Mouse (Mus musculus): ENCODE results near the gene Cdca7l. TPM values are rescaled to one million over a fixed set of nuclear protein-coding genes. Genes with fewer than 3 reads are reported as not detected.
A peak's percentile ranks its signal among the peaks of the same experiment; 100 is the strongest.

Gene Cdca7l
- polyA plus RNA-seq, 1 experiment from 2014 or later = 21.9 TPM

DNA sequence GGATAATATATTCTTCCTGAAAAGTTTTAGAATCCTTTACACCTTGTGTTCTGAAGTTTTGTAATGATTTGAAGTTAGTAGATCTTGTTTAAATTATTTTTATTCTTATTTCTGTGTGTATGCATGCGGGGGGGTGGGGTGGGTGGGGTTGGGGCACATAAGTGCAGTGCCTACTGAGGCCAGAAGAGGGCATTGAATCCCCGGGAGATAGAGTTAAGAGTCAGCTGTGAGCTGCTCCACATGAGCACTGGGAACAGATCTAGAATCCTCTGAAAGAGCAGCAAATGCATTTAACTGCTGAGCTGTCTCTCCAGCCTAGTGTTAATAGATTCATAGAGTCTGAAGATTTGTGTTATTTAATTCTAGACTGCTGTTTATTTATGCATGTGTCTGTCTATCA is 30.6 kb downstream of the Cdca7l start:
- CTCF ChIA-PET = no interaction called here
- H3K27me3 ChIP-seq = no peaks in the 10 kb centered on the region
- DNase-seq (ENCODE audit: low read depth, low spot score) = no peak
- POLR2A ChIA-PET = no interaction called here
- TF ChIP-seq CTCF (IDR thresholded peaks at IDR 0.05) = no peak
- in situ Hi-C loops (cut with MboI; ENCODE audit: low pct_unique_long_range_greater_than_20kb) = no loop called here
- no peak for ATAC-seq

DNA sequence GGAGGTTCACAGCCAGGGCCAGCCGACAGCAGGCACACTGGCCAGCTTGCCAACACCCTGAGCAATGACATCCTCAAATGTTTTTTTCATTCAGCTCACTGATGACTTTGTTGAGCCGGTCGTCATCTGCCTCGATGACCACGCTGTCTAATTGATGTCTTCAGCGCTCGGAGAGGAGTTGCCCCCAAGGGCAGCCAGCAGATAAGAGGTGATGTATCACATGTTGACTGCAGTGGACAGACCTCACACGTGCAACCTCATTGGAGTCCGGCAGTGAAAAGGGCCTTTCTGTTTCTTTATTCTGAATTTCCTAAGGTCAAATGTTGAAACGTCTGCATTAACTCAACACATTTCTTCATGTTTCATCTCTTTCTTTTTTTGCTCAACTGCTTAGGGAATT is 31.3 kb downstream of the Cdca7l start:
- ATAC-seq = no peak
- ChIA-PET POLR2A (interaction anchor here (0.8 kb wide), 1 partner anchor 975 kb away, joined by 7 read pairs; no protein-coding TSS in a partner anchor), CTCF (no interaction called here)
- H3K27me3 ChIP-seq = no peaks in the 10 kb centered on the region
- DNase-seq (ENCODE audit: low read depth, low spot score) = no peak
- in situ Hi-C loops (cut with MboI; ENCODE audit: low pct_unique_long_range_greater_than_20kb) = no loop called here
- no peak for TF ChIP-seq CTCF (IDR thresholded peaks at IDR 0.05)

- POLR2A ChIA-PET = no interaction called here
- in situ Hi-C loops (cut with MboI; ENCODE audit: low pct_unique_long_range_greater_than_20kb) = no loop called here
- no peaks in the 10 kb centered on the region for H3K27me3 ChIP-seq
- CTCF ChIA-PET = no interaction called here
- TF ChIP-seq CTCF (IDR thresholded peaks at IDR 0.05) = no peak
- DNase-seq (ENCODE audit: low read depth, low spot score) (no peak), ATAC-seq (no peak)
Observed at GRCm38 (mm10) chr12:117837376-117837775, 33.3 kb downstream of the Cdca7l start.

GRCm38 (mm10) chr12:117840705-117841104 is 36.6 kb downstream of the Cdca7l start:
- TF ChIP-seq CTCF (IDR thresholded peaks at IDR 0.05) = no peak
- DNase-seq (ENCODE audit: low read depth, low spot score) = no peak
- ATAC-seq = no peak
- in situ Hi-C loops (cut with MboI; ENCODE audit: low pct_unique_long_range_greater_than_20kb) = no loop called here
- no peaks in the 10 kb centered on the region for H3K27me3 ChIP-seq
- ChIA-PET POLR2A (no interaction called here), CTCF (no interaction called here)

DNA sequence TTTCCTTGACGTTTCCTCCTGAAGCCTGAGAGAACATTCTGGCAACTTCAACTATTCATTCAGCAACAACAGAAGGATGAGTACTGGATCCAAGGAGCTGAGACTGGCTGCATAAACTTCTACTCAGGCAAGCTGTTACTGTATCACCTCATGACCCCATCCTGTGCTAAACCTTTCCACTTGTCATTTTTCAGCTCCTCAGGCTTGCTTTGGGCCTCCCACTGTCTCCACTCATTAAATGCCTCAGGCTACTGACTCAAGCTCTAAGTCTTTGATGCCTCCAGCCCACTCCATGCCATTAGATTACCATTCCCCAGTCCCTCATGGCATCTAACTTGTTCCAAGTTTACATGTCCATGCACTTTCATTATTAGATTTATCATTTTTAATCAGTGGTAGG is 38.6 kb downstream of the Cdca7l start:
- ChIA-PET POLR2A (no interaction called here), CTCF (interaction anchor here (1.2 to 1.4 kb wide), 2 partner anchors 10 to 15 kb away, joined by 3 to 12 read pairs; no protein-coding TSS in a partner anchor)
- H3K27me3 ChIP-seq = no peaks in the 10 kb centered on the region
- in situ Hi-C loops (cut with MboI; ENCODE audit: low pct_unique_long_range_greater_than_20kb) = no loop called here
- TF ChIP-seq CTCF (IDR thresholded peaks at IDR 0.05) = no peak
- ATAC-seq = peak; percentile 11
- no peak for DNase-seq (ENCODE audit: low read depth, low spot score)

DNA sequence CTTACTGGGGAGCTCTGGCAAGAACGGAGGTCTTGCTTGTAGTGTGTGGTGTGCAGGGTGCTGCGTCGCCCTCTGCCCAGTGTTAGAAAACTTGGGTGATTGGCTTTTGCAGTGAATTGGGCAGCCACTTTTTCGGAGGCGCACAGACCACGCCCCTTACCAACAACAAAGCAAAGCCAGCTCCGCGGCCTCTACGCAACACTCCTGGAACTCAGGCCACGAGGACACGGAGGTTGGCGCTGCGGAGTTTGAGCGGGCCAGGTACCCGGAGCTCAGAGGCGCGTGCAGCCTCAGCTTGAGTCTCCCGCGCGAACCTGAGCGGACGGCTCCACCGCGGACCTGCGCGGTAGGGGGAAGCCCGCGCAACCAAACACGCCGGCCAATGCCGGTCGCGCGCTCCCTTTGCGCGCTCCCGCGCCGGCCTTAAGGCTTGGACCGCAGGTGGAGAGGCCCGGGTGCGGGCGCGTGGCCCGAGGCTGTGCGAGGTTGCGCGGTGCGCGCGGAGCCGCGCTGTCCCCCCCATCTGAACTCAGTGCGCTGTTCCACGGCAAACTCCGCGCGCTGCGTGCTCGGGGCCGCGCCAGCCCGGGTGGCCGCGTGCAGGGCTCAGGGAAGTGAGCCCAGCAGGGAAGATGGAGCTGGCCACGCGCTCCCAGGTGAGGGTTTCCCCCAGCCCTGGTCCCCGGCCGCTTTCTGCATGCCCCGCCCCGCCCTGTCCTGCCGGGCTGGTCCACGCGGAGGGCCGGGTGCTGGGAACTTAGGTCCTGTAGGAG is 39.4 kb downstream of the Cdca7l start:
- in situ Hi-C loops (cut with MboI; ENCODE audit: low pct_unique_long_range_greater_than_20kb) = no loop called here
- DNase-seq (ENCODE audit: low read depth, low spot score) (no peak), ATAC-seq (peak; percentile 82)
- no peaks in the 10 kb centered on the region for H3K27me3 ChIP-seq
- POLR2A ChIA-PET = interaction anchor here (0.8 kb wide), 1 partner anchor 14 kb away, joined by 3 read pairs; no protein-coding TSS in a partner anchor
- CTCF ChIA-PET = interaction anchor here (1.2 to 1.4 kb wide), 2 partner anchors 10 to 16 kb away, joined by 3 to 12 read pairs; no protein-coding TSS in a partner anchor
- TF ChIP-seq CTCF (IDR thresholded peaks at IDR 0.05) = no peak

DNA sequence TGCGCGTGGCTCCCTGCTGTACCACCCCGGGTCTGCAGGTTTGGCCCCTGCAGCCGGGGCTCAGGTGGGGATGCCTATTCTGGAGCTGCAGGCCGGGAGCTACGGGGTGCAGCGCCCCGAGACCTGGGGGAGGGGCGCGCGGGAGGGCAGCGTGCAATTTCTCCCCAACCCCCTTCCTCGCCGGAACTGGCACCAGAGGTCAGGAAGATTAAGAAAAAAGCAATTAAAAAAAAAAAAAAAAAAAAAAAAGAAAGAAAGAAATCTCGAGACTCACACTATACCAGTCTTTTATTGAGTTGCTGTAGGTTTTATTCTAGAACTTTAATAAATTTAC is 40.0 kb downstream of the Cdca7l start:
- POLR2A ChIA-PET = interaction anchor here (0.8 kb wide), 1 partner anchor 14 kb away, joined by 3 read pairs; no protein-coding TSS in a partner anchor
- in situ Hi-C loops (cut with MboI; ENCODE audit: low pct_unique_long_range_greater_than_20kb) = no loop called here
- DNase-seq (ENCODE audit: low read depth, low spot score) (no peak), ATAC-seq (no peak)
- H3K27me3 ChIP-seq = no peaks in the 10 kb centered on the region
- CTCF ChIA-PET = no interaction called here
- no peak for TF ChIP-seq CTCF (IDR thresholded peaks at IDR 0.05)

DNA sequence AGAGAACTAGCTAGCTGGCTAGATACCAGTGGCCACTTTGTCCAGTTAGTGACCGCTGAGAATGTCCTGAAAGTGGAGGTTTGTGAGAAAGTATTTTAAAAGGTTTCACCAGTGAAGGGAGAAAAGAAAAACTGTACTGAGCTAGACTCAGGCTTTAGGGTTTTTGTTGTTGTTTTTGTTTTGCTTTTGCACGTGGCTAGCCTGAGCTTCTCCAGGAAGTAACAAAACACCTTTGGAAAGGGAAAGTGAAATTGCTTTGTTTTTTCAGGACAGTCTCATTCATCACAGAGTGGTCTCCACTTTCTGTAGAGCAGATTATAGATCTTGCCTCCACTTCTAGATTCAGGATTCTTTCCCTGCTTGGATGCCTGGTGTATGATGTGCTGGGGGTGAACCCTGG is 40.8 kb downstream of the Cdca7l start:
- ATAC-seq (no peak), DNase-seq (ENCODE audit: low read depth, low spot score) (no peak)
- in situ Hi-C loops (cut with MboI; ENCODE audit: low pct_unique_long_range_greater_than_20kb) = no loop called here
- H3K27me3 ChIP-seq = no peaks in the 10 kb centered on the region
- ChIA-PET POLR2A (no interaction called here), CTCF (interaction anchor here (0.6 to 0.9 kb wide), 2 partner anchors 8 to 457 kb away, joined by 3 read pairs; no protein-coding TSS in a partner anchor)
- no peak for TF ChIP-seq CTCF (IDR thresholded peaks at IDR 0.05)

DNA sequence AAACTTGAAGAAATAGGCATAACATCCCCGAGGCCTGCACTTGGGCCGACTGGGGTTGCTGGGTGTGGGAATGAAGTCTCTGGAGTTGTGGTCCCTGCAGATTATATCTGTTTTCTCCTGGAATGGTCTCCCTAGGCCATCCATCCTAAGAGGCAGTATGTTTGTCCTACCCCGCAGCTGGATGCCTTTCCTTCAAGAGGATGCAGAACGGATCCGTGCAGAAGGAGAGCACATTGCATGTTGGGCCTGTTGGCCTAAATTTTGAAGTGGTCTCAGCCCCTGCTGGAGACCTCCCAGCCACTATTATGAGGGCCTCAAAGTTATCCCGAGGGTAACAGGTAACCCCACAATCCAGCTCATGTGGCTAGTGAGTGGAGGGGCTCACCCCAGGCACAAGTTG is 44.5 kb downstream of the Cdca7l start:
- in situ Hi-C loops (cut with MboI; ENCODE audit: low pct_unique_long_range_greater_than_20kb) = no loop called here
- no peak for ATAC-seq
- ChIA-PET CTCF (no interaction called here), POLR2A (no interaction called here)
- DNase-seq (ENCODE audit: low read depth, low spot score) = no peak
- H3K27me3 ChIP-seq = no peaks in the 10 kb centered on the region
- TF ChIP-seq CTCF (IDR thresholded peaks at IDR 0.05) = no peak

- ChIA-PET CTCF (no interaction called here), POLR2A (no interaction called here)
- no peaks in the 10 kb centered on the region for H3K27me3 ChIP-seq
- DNase-seq (ENCODE audit: low read depth, low spot score) = no peak
- in situ Hi-C loops (cut with MboI; ENCODE audit: low pct_unique_long_range_greater_than_20kb) = loop anchor here (5.0 kb wide), 1 partner anchor 78 kb away; no protein-coding TSS in a partner anchor
- ATAC-seq = no peak
- TF ChIP-seq CTCF (IDR thresholded peaks at IDR 0.05) = no peak
Observed at GRCm38 (mm10) chr12:117850472-117850871, 46.4 kb downstream of the Cdca7l start.

- in situ Hi-C loops (cut with MboI; ENCODE audit: low pct_unique_long_range_greater_than_20kb) = loop anchor here (5.0 kb wide), 1 partner anchor 81 kb away; no protein-coding TSS in a partner anchor
- no peaks in the 10 kb centered on the region for H3K27me3 ChIP-seq
- DNase-seq (ENCODE audit: low read depth, low spot score) (no peak), ATAC-seq (peak; percentile 82)
- ChIA-PET POLR2A (no interaction called here), CTCF (interaction anchor here (0.6 to 2.9 kb wide), 7 partner anchors 8 to 33 kb away, joined by 3 to 12 read pairs (median 5); no protein-coding TSS in a partner anchor)
- TF ChIP-seq CTCF (IDR thresholded peaks at IDR 0.05) = peak; percentile 80
Observed at GRCm38 (mm10) chr12:117853316-117853715, 49.2 kb downstream of the Cdca7l start.

Measured in Patski (cell line).